ENCODE assay signal across 8 mouse cellular contexts in genomic region chr13:76017465-76017864, GRCm38 (mm10). TPM values are rescaled to one million over a fixed set of nuclear protein-coding genes. Genes with fewer than 3 reads are reported as not detected.
A peak's percentile ranks its signal among the peaks of the same experiment; 100 is the strongest.
DNase-seq lines count a peak whose midpoint lies in the region; ATAC-seq and TF ChIP-seq lines count a peak whose summit lies in the region.

No protein-coding gene starts in this region.

- no peaks in the 10 kb centered on the region for H3K9me3 ChIP-seq in lung, postnatal 0 days (ENCODE audit: low read length)
- H3K9me3 ChIP-seq in heart, postnatal 0 days (replicated peaks; ENCODE audit: control insufficient read depth, low read length): no peaks in the 10 kb centered on the region

- no peaks in the 10 kb centered on the region for H3K4me1 ChIP-seq in lung, postnatal 0 days (ENCODE audit: insufficient read depth, low read depth, low read length)
- 0 out of 2 replicates have a peak, but pooled peaks cover 3% of the 10 kb centered on the region for H3K4me1 ChIP-seq in heart, postnatal 0 days (ENCODE audit: control insufficient read depth, insufficient read depth)

- H3K27ac ChIP-seq in lung, postnatal 0 days (ENCODE audit: low read length): peak overlapping the region; percentile 89
- H3K27ac ChIP-seq in heart, postnatal 0 days (ENCODE audit: low read depth): peak overlapping the region; percentile 98
- H3K27ac ChIP-seq in macrophage: peak overlapping the region; percentile 92

- WGBS in lung, postnatal 0 days: 58% methylated on average over 4 of the region's 4 CpGs
- WGBS in heart, postnatal 0 days: 56% methylated on average over 4 of the region's 4 CpGs
- 33% methylated on average over 3 of the region's 4 CpGs for WGBS in macrophage (ENCODE audit: missing documents)

- TF ChIP-seq CTCF in lung, postnatal 0 days (IDR thresholded peaks at IDR 0.05): no peak
- TF ChIP-seq CTCF in heart, postnatal 0 days (IDR thresholded peaks at IDR 0.05; ENCODE audit: low read depth): no peak

- peaks cover 11% of the 10 kb centered on the region; the same call in 1 of the 2 replicates for H3K79me2 ChIP-seq in macrophage (ENCODE audit: inconsistent target)

- H3K4me3 ChIP-seq in lung, postnatal 0 days (ENCODE audit: low read depth, low read length): peak overlapping the region; percentile 51
- H3K4me3 ChIP-seq in heart, postnatal 0 days (ENCODE audit: low read depth, low read length): peak overlapping the region; percentile 75
- peak overlapping the region; percentile 87 for H3K4me3 ChIP-seq in macrophage (ENCODE audit: inconsistent target)

- peak overlapping the region; percentile 50 for H3K4me2 ChIP-seq in lung, postnatal 0 days (replicated peaks; ENCODE audit: low read depth, low read length)
- peak overlapping the region; percentile 60 for H3K4me2 ChIP-seq in heart, postnatal 0 days (ENCODE audit: low read depth, low read length)

- H3K27me3 ChIP-seq in lung, postnatal 0 days (replicated peaks; ENCODE audit: insufficient read depth, low read length): no peaks in the 10 kb centered on the region
- H3K27me3 ChIP-seq in heart, postnatal 0 days (ENCODE audit: control insufficient read depth, insufficient read depth, low read length): no peaks in the 10 kb centered on the region

- no peak for DNase-seq in lung, postnatal 0 days (ENCODE audit: low spot score)
- no peak for DNase-seq in lung, postnatal 36 days
- peak; percentile 10 for DNase-seq in heart, postnatal 0 days (ENCODE audit: low spot score)
- DNase-seq in T-cell, adult 2 months (ENCODE audit: low spot score): no peak
- no peak for DNase-seq in layer of hippocampus, postnatal 25 days (ENCODE audit: extremely low spot score in 1 of 2, low spot score in 1 of 2)
- DNase-seq in layer of hippocampus, adult 11-12 months (ENCODE audit: low spot score): no peak

- H3K9ac ChIP-seq in lung, postnatal 0 days (replicated peaks; ENCODE audit: low read depth): peak overlapping the region; percentile 95
- peak overlapping the region; percentile 94 for H3K9ac ChIP-seq in heart, postnatal 0 days (replicated peaks; ENCODE audit: low read depth, low read length)

- TF ChIP-seq EP300 in lung, postnatal 0 days (IDR thresholded peaks at IDR 0.05): no peak
- no peak for TF ChIP-seq EP300 in heart, postnatal 0 days (IDR thresholded peaks at IDR 0.05; ENCODE audit: low read depth)

- H3K36me3 ChIP-seq in lung, postnatal 0 days (ENCODE audit: insufficient read depth, low read length): no peaks in the 10 kb centered on the region
- no peaks in the 10 kb centered on the region for H3K36me3 ChIP-seq in heart, postnatal 0 days (replicated peaks; ENCODE audit: control insufficient read depth, insufficient read depth, low read length)
- H3K36me3 ChIP-seq in macrophage (ENCODE audit: inconsistent target): no peaks in the 10 kb centered on the region

- no peak for ATAC-seq in lung, postnatal 0 days
- peak; percentile 53 for ATAC-seq in common myeloid progenitor, adult 5-6 weeks (replicated peaks; ENCODE audit: low read depth, poor library complexity, severe bottlenecking)
- no peak for ATAC-seq in heart, postnatal 0 days (ENCODE audit: insufficient read depth, low read depth)

RNA-seq across cellular contexts. Expression of gene Rfesd, which starts 1.1 kb away (rescaled TPM):
- polyA plus RNA-seq in lung, postnatal 0 days (2015; fragmentation: Nextera tagmentation; extraction: Ambion mirVana): 18.5 and 21.5 TPM in 2 replicates
- total RNA-seq in common myeloid progenitor, adult 5-6 weeks (2017): 23.2 and 92.9 TPM in 2 replicates
- 4.1 and 16.0 TPM in 2 replicates for total RNA-seq in heart, postnatal 0 days (2014; rRNA removed; ENCODE audit: low replicate concordance)
- polyA plus RNA-seq in heart, postnatal 0 days (2015; fragmentation: Nextera tagmentation; extraction: Ambion mirVana): 17.0 and 18.9 TPM in 2 replicates
- 10 to 100 TPM in 10 of 26 experiments, 1 to 10 TPM in 16; 2.3 to 24.2 (median 8.1) TPM for total RNA-seq in macrophage (2018; cell fraction: chromatin; rRNA removed)
- 10 to 100 TPM in 23 of 26 experiments, 1 to 10 TPM in 3; 7.3 to 21.4 (median 15.4) TPM for total RNA-seq in macrophage (2018; cell fraction: cytosol; rRNA removed)
- total RNA-seq in macrophage (2018; cell fraction: nucleus; rRNA removed): 10 to 100 TPM in 12 of 26 experiments, 1 to 10 TPM in 14; 4.6 to 23.0 (median 8.7) TPM
- polyA plus RNA-seq in macrophage (2018): 13.1 to 15.2 TPM (median 13.5 TPM) in 3 replicates
- total RNA-seq in layer of hippocampus, postnatal 25 days (2021): 10 to 100 TPM; 17.0 TPM

RNA-seq across cellular contexts. Expression of gene Gpr150, which starts 39.3 kb away (rescaled TPM):
- polyA plus RNA-seq in lung, postnatal 0 days (2015; fragmentation: Nextera tagmentation; extraction: Ambion mirVana): 0.06 and 0.08 TPM in 2 replicates
- total RNA-seq in common myeloid progenitor, adult 5-6 weeks (2017): 0.05 TPM in 1 of 2 replicates, not detected in the other
- total RNA-seq in heart, postnatal 0 days (2014; rRNA removed; ENCODE audit: low replicate concordance): not detected in 2 replicates
- 0.07 TPM in 1 of 2 replicates, not detected in the other for polyA plus RNA-seq in heart, postnatal 0 days (2015; fragmentation: Nextera tagmentation; extraction: Ambion mirVana)
- not detected for total RNA-seq in macrophage (2018; cell fraction: chromatin; rRNA removed)
- under 1 TPM in 5 of 26 experiments, not detected in 21; 0.05 to 0.15 (median 0.06) TPM for total RNA-seq in macrophage (2018; cell fraction: cytosol; rRNA removed)
- total RNA-seq in macrophage (2018; cell fraction: nucleus; rRNA removed): not detected
- not detected in 3 replicates for polyA plus RNA-seq in macrophage (2018)
- 1 to 10 TPM; 1.7 to 1.9 TPM for total RNA-seq in layer of hippocampus, postnatal 25 days (2021)

RNA-seq across cellular contexts. Expression of gene Spata9, which starts 50.5 kb away (rescaled TPM):
- 0.43 and 0.73 TPM in 2 replicates for polyA plus RNA-seq in lung, postnatal 0 days (2015; fragmentation: Nextera tagmentation; extraction: Ambion mirVana)
- not detected in 2 replicates for total RNA-seq in common myeloid progenitor, adult 5-6 weeks (2017)
- total RNA-seq in heart, postnatal 0 days (2014; rRNA removed; ENCODE audit: low replicate concordance): not detected in 2 replicates
- 0.22 and 0.52 TPM in 2 replicates for polyA plus RNA-seq in heart, postnatal 0 days (2015; fragmentation: Nextera tagmentation; extraction: Ambion mirVana)
- not detected for total RNA-seq in macrophage (2018; cell fraction: chromatin; rRNA removed)
- total RNA-seq in macrophage (2018; cell fraction: cytosol; rRNA removed): not detected
- not detected for total RNA-seq in macrophage (2018; cell fraction: nucleus; rRNA removed)
- not detected in 3 replicates for polyA plus RNA-seq in macrophage (2018)
- not detected for total RNA-seq in layer of hippocampus, postnatal 25 days (2021)
